Mouse (Mus musculus): ENCODE results near the gene Rpl19. TPM values are rescaled to one million over a fixed set of nuclear protein-coding genes. Genes with fewer than 3 reads are reported as not detected.
A peak's percentile ranks its signal among the peaks of the same experiment; 100 is the strongest.

Gene Rpl19
- total and polyA plus RNA-seq, 2 experiments from 2014 or later: 588 to 622 TPM

GRCm38 (mm10) chr11:98004161-98004560, 22.3 kb upstream of the Rpl19 start:
- no peak for ATAC-seq (ENCODE audit: insufficient read depth, low read depth)

DNA sequence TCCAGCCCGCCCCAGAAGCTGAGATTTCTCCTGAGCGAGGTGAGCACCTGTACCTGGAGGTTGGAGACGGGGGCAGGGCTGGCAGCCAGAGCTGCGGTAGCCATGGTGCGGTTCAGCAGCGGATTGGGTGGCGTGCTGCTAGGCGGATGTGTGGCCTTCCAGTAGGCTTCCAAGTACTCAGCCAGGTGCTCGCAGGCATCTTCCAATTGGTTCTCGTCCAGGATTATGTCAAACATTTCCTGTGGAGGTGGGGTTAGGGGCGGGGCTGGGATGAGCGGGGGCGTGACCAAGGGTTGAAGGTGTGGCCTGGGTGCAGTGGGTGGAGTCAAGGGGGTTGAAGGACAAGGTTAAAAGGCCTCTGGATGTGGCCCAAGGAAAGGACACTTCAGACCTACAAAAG, 21.4 kb upstream of the Rpl19 start:
- H3K27ac ChIP-seq (ENCODE audit: low read depth): 0 out of 2 replicates have a peak overlapping the region, but pooled peaks have one; percentile 68
- TF ChIP-seq CTCF (IDR thresholded peaks at IDR 0.05; ENCODE audit: low read depth) (no peak), EP300 (IDR thresholded peaks at IDR 0.05; ENCODE audit: low read depth) (no peak)
- H3K4me1 ChIP-seq (ENCODE audit: control insufficient read depth, insufficient read depth): peaks cover 15% of the 10 kb centered on the region; the same call in 1 of the 2 replicates
- ATAC-seq (ENCODE audit: insufficient read depth, low read depth) (peak; percentile 18; the same call in 1 of the 2 replicates), DNase-seq (ENCODE audit: low spot score) (no peak)
- H3K4me3 ChIP-seq (ENCODE audit: low read depth, low read length): no peak overlapping the region
- no peaks in the 10 kb centered on the region for H3K9me3 ChIP-seq (replicated peaks; ENCODE audit: control insufficient read depth, low read length)
- H3K27me3 ChIP-seq (ENCODE audit: control insufficient read depth, insufficient read depth, low read length): peaks cover 19% of the 10 kb centered on the region
- WGBS: 61% methylated on average over 13 of the region's 13 CpGs
- no peak overlapping the region for H3K9ac ChIP-seq (replicated peaks; ENCODE audit: low read depth, low read length)
- H3K36me3 ChIP-seq (replicated peaks; ENCODE audit: control insufficient read depth, insufficient read depth, low read length): peaks cover 12% of the 10 kb centered on the region
- no peak overlapping the region for H3K4me2 ChIP-seq (ENCODE audit: low read depth, low read length)

More at GRCm38 (mm10) chr11:98004161-98004560, 22.3 kb upstream of the Rpl19 start:
- DNase-seq (ENCODE audit: low spot score): no peak
- Histone ChIP-seq H3K9ac (replicated peaks; ENCODE audit: low read depth, low read length) (no peak overlapping the region), H3K4me1 (ENCODE audit: control insufficient read depth, insufficient read depth) (peaks cover 15% of the 10 kb centered on the region; the same call in 1 of the 2 replicates), H3K36me3 (replicated peaks; ENCODE audit: control insufficient read depth, insufficient read depth, low read length) (peaks cover 5% of the 10 kb centered on the region; the same call in 1 of the 2 replicates), H3K27ac (ENCODE audit: low read depth) (no peak overlapping the region), H3K4me3 (ENCODE audit: low read depth, low read length) (no peak overlapping the region), H3K27me3 (ENCODE audit: control insufficient read depth, insufficient read depth, low read length) (peaks cover 23% of the 10 kb centered on the region), H3K4me2 (ENCODE audit: low read depth, low read length) (no peak overlapping the region), H3K9me3 (replicated peaks; ENCODE audit: control insufficient read depth, low read length) (no peaks in the 10 kb centered on the region)
- no peak for TF ChIP-seq EP300 (IDR thresholded peaks at IDR 0.05; ENCODE audit: low read depth)
- TF ChIP-seq CTCF (IDR thresholded peaks at IDR 0.05; ENCODE audit: low read depth): no peak
- 45% methylated on average over 8 of the region's 8 CpGs for WGBS

DNA sequence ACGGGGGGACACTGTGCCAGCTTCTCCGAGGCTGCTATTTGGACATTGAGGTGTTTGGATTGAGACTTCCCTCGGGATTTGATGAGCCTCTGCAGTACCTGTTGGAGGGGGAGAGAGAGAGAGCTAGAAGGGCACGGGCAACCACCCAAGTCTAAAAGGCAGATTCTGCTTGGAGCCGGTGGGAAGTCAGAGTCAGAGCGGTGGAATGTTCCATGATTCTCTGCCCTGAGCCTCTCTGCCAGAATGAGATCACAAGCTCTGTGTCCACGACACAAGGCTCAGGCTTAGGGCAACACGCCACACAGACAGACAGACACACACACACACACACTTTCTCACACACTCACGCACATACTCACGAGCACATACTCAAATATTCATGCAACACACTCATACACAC, 20.8 kb upstream of the Rpl19 start:
- Histone ChIP-seq H3K27me3 (ENCODE audit: control insufficient read depth, insufficient read depth, low read length) (peaks cover 14% of the 10 kb centered on the region), H3K9ac (replicated peaks; ENCODE audit: low read depth, low read length) (no peak overlapping the region), H3K4me2 (ENCODE audit: low read depth, low read length) (no peak overlapping the region), H3K27ac (ENCODE audit: low read depth) (peak overlapping the region; percentile 68), H3K36me3 (replicated peaks; ENCODE audit: control insufficient read depth, insufficient read depth, low read length) (peaks cover 12% of the 10 kb centered on the region), H3K4me3 (ENCODE audit: low read depth, low read length) (no peak overlapping the region), H3K4me1 (ENCODE audit: control insufficient read depth, insufficient read depth) (peaks cover 15% of the 10 kb centered on the region; the same call in 1 of the 2 replicates), H3K9me3 (replicated peaks; ENCODE audit: control insufficient read depth, low read length) (no peaks in the 10 kb centered on the region)
- ATAC-seq (ENCODE audit: insufficient read depth, low read depth) (peak; percentile 83), DNase-seq (ENCODE audit: low spot score) (peak; percentile 75)
- 48% methylated on average over 10 of the region's 10 CpGs for WGBS
- no peak for TF ChIP-seq CTCF (IDR thresholded peaks at IDR 0.05; ENCODE audit: low read depth)
- no peak for TF ChIP-seq EP300 (IDR thresholded peaks at IDR 0.05; ENCODE audit: low read depth)

- no peak for ATAC-seq (ENCODE audit: insufficient read depth, low read depth)
- no peak for DNase-seq (ENCODE audit: low spot score)
- H3K4me2 ChIP-seq (ENCODE audit: low read depth, low read length): no peak overlapping the region
- H3K4me1 ChIP-seq (ENCODE audit: control insufficient read depth, insufficient read depth): 0 out of 2 replicates have a peak, but pooled peaks cover 4% of the 10 kb centered on the region
- peaks cover 6% of the 10 kb centered on the region; the same call in 1 of the 2 replicates for H3K27me3 ChIP-seq (ENCODE audit: control insufficient read depth, insufficient read depth, low read length)
- TF ChIP-seq EP300 (IDR thresholded peaks at IDR 0.05; ENCODE audit: low read depth) (no peak), CTCF (IDR thresholded peaks at IDR 0.05; ENCODE audit: low read depth) (no peak)
- peaks cover 12% of the 10 kb centered on the region for H3K36me3 ChIP-seq (replicated peaks; ENCODE audit: control insufficient read depth, insufficient read depth, low read length)
- 72% methylated on average over 11 of the region's 11 CpGs for WGBS
- H3K9ac ChIP-seq (replicated peaks; ENCODE audit: low read depth, low read length): no peak overlapping the region
- no peak overlapping the region for H3K4me3 ChIP-seq (ENCODE audit: low read depth, low read length)
- H3K9me3 ChIP-seq (replicated peaks; ENCODE audit: control insufficient read depth, low read length): no peaks in the 10 kb centered on the region
- no peak overlapping the region for H3K27ac ChIP-seq (ENCODE audit: low read depth)
Measured at GRCm38 (mm10) chr11:98008087-98008486, 18.4 kb upstream of the Rpl19 start.

DNA sequence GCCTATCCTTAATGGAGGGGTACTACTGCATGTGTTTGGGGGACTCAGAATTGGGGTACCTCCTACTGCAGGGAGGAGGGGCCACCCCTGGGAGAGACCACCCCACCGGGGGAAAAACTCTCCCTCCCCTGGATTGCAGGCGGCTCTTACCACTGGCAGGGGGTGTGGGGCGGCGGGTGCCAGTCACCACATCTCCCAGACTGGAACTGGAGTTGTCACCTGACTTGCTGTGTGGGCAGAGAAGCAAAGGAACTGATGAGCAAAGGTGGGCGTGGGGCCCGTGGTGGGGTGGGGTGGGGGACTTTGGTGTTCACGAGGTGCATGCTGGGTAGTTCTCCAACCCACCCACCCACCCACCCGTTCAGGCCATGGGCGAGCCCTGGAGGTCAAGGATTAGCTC, 14.8 kb upstream of the Rpl19 start:
- Histone ChIP-seq H3K36me3 (replicated peaks; ENCODE audit: control insufficient read depth, insufficient read depth, low read length) (peaks cover 20% of the 10 kb centered on the region), H3K27me3 (ENCODE audit: control insufficient read depth, insufficient read depth, low read length) (no peaks in the 10 kb centered on the region), H3K27ac (ENCODE audit: low read depth) (no peak overlapping the region), H3K9me3 (replicated peaks; ENCODE audit: control insufficient read depth, low read length) (no peaks in the 10 kb centered on the region), H3K4me1 (ENCODE audit: control insufficient read depth, insufficient read depth) (no peaks in the 10 kb centered on the region), H3K4me2 (ENCODE audit: low read depth, low read length) (no peak overlapping the region), H3K9ac (replicated peaks; ENCODE audit: low read depth, low read length) (no peak overlapping the region), H3K4me3 (ENCODE audit: low read depth, low read length) (no peak overlapping the region)
- ATAC-seq (ENCODE audit: insufficient read depth, low read depth): no peak
- TF ChIP-seq CTCF (IDR thresholded peaks at IDR 0.05; ENCODE audit: low read depth) (no peak), EP300 (IDR thresholded peaks at IDR 0.05; ENCODE audit: low read depth) (no peak)
- DNase-seq (ENCODE audit: low spot score): no peak
- 53% methylated on average over 9 of the region's 9 CpGs for WGBS

DNA sequence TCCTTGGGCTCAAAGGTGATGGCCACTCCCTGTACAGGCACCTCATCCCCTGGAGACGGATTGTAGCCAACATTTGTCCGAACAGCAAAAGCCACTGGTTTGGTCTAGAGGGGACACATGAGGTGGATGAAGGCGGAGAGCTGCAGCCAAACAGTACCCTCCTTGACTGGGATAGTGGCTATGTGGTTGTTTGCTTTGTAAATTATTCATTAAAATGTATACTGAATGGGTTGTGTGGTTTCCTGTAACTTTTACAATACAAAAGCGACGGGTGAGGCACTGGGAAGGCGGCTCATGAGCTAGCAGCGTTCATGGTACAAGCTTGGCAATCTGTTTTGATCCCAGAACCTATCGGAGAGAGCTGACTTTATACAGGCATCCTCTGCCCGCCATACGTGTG, 13.7 kb upstream of the Rpl19 start:
- H3K27me3 ChIP-seq (ENCODE audit: control insufficient read depth, insufficient read depth, low read length): no peaks in the 10 kb centered on the region
- no peak overlapping the region for H3K27ac ChIP-seq (ENCODE audit: low read depth)
- no peak overlapping the region for H3K4me2 ChIP-seq (ENCODE audit: low read depth, low read length)
- no peak for DNase-seq (ENCODE audit: low spot score)
- H3K4me1 ChIP-seq (ENCODE audit: control insufficient read depth, insufficient read depth): no peaks in the 10 kb centered on the region
- H3K4me3 ChIP-seq (ENCODE audit: low read depth, low read length): no peak overlapping the region
- peaks cover 20% of the 10 kb centered on the region for H3K36me3 ChIP-seq (replicated peaks; ENCODE audit: control insufficient read depth, insufficient read depth, low read length)
- WGBS: 81% methylated on average over 10 of the region's 10 CpGs
- ATAC-seq (ENCODE audit: insufficient read depth, low read depth): no peak
- no peaks in the 10 kb centered on the region for H3K9me3 ChIP-seq (replicated peaks; ENCODE audit: control insufficient read depth, low read length)
- TF ChIP-seq EP300 (IDR thresholded peaks at IDR 0.05; ENCODE audit: low read depth): no peak
- no peak for TF ChIP-seq CTCF (IDR thresholded peaks at IDR 0.05; ENCODE audit: low read depth)
- no peak overlapping the region for H3K9ac ChIP-seq (replicated peaks; ENCODE audit: low read depth, low read length)
